Mouse (Mus musculus): Measurements from ENCODE around the gene Mthfsd.

DNA sequence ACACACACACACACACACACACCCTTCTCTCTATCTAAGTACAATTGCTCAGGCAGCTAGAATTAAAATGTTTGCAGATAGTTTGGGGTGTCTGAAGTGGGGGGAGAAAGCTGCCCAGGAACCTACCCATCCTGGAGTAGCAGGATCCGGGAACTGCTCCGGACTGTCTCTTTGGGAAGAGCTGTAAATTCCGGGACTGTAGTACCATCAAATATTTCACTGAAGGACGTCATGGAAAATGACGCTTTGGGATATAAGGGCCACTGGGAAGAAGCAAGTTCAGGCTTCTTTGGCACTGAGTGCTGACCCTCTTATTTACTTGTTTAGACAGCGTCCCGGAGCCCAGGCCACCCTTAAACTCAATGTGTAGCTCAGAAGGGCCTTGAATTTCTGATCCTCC is 29.0 kb downstream of the Mthfsd start:
- TF ChIP-seq POLR2A (IDR thresholded peaks at IDR 0.05; ENCODE audit: low read depth, low read length) = no peak
- TF ChIP-seq CTCF (IDR thresholded peaks at IDR 0.05; ENCODE audit: borderline replicate concordance, insufficient read depth, low read length) = no peak
